Mouse (Mus musculus) gonadal fat pad, adult 2 months (tissue): Measurements from ENCODE around the gene Mtss1l. TPM values are rescaled to one million over a fixed set of nuclear protein-coding genes. Genes with fewer than 3 reads are reported as not detected.

Experiments
- DNase-seq: peaks from one replicate; pipeline ENCODE4 v3.0.0-alpha.2; 2012; ENCODE audit warnings: low read depth
- polyA plus RNA-seq: library from polyadenylated mRNA; depleted of rRNA; stranded (reverse); fragments of >200 nt; gene quantifications from 2 replicates; pipeline ENCODE4 v1.2.3, GENCODE M21; 2012

Gene Mtss1l
- polyA plus RNA-seq, 1 experiment: 39.4 TPM

GRCm38 (mm10) chr8:110706288-110706870 is 14.9 kb upstream of the Mtss1l start:
- DNase-seq: no peak

GRCm38 (mm10) chr8:110708429-110708828 is 12.8 kb upstream of the Mtss1l start:
- DNase-seq: no peak

DNA sequence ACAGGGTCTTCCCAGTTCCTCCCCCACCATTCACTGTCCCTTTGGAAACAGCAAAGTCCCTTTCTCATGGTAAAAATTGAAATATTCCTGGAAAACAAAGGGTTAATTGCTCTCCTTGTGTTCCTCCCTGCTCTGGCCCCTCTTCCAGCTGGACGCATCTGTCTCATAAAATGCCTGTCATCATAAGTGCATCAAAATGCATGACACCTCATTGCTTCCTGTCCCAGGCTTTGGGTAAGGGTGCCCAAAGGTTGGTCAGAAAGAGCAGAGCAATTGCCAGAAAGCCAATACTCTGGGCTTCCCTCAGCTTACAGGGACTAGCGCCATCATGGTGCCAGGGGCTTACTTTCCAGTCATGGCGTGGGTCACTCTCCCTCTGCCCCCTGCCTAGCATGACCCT is 10.7 kb upstream of the Mtss1l start:
- no peak for DNase-seq

DNA sequence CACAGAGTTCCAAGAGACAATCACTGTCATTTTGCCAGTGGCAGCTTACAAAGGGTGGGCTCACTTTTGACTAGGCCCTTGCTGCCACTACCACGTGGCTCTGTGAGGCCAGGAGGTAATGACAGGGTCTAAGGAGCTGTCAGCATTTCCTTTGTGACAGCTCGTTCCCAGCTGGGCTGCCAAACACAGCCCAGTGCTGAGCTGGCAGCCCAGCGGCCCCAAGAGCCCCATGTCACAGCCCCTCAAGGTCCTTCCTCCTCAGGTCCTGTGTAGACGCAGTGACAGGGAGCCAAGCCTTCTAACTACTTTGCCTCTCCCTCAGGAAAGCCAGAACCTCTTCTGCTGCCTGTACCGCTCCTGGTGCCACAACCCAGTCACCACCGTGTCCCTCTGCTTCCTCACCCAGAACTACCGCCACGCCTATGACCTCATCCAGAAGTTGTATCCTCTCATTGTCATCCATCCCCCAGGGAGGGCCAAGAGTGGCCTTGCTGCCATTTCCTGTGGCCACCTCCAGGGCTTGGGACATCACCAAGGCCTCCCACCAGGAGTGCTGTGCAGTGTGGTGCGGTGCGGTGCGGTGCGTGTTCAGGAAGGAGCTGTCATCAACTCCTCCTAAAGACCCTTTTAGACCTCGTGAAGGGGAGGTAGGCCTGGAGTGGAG is 9.9 kb upstream of the Mtss1l start:
- no peak for DNase-seq

GRCm38 (mm10) chr8:110713073-110713472 is 8.2 kb upstream of the Mtss1l start:
- no peak for DNase-seq

- no peak for DNase-seq
These were observed 6.3 kb upstream of the Mtss1l start for GRCm38 (mm10) chr8:110714827-110715519.

GRCm38 (mm10) chr8:110716075-110716474 is 5.2 kb upstream of the Mtss1l start:
- no peak for DNase-seq

DNA sequence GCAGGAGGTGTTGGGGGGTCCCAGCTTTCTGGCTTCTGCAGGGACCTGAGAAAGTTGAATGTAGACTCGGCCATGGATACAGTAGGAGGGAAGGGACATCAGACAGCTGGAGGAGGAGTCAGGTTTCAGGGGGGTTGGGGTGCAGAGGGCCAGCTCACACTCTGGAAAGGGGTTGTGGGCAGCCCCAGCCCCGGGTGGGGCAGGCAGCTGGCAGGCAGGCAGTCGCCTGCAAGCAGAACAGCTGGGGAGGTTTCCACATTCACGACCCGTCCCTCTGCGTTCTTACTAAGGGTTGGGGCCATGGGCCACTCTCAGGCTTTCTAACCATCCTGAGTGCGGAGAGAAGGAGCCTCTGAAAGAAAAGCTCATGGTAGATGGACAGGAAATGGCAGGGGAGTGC is 4.1 kb upstream of the Mtss1l start:
- DNase-seq: no peak

DNA sequence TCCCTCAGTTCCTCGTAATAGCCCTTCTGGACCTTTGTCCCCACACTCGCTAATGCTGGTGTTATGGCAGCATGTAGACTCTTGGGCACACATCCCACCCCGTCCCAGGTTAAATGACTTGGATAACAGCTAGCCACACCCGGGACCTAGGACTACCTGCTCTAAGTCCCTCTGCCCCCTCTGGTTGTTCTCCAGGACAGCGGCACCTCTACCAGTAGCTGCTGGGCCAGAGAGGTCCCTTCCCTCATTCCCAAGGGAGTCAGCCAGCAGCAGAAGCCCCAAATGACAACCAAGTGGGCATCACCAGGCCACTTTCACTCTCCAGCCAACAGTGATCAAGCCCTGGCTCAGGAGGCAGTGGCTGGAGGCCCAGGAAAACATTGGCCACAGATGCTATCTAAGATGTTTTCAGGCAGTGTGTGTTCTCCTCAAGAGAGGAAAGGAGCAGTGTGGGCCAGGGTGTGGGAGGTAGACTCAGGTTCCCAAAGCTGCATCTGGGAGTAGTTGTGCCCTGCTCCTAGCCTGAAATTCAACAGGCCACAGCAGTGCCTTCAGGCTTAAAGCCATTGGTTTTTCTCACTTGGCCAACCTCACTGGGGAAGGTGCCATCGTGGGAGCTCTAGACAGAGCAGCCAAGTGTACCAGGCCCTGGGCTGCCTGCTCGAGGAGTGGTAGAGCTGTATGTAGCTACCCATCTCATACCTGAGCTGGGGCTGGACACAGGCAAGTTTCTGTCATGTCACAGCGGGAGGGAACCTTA is 2.9 kb upstream of the Mtss1l start:
- peak; percentile 97 for DNase-seq

DNA sequence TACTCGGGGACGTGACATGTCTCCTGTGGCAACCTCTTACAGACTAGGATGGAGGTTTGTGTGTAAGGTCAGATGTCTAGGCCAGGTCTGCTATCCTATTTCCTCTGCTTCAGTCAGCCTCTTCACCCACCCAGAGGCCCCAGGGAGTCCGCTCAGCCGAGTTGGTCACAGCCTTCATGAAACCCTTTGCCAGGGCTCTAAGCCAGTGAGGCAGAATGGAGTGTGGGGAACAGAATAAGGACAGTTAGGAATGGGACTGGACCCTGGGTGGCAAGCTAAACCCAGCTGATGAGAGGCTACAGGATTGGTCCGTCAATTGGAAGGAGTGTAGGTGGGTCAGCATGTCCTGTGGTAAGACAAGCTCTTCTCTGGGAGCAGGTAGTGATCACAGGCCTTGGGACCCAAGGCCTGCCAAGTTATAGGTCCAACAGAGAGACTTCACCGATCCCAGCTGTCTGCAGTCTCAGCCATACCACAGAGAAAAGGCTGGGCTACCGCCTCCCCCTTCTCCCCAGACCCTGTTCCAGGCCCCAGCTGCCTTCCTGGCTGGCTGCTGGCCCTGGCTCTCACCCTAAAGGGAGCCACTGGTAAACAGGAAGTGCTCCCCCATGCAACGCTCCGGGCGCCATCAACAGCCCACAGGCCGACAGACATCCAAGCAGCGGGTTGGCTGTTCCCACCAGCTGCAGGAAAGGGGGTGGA is 2.2 kb upstream of the Mtss1l start:
- no peak for DNase-seq

DNA sequence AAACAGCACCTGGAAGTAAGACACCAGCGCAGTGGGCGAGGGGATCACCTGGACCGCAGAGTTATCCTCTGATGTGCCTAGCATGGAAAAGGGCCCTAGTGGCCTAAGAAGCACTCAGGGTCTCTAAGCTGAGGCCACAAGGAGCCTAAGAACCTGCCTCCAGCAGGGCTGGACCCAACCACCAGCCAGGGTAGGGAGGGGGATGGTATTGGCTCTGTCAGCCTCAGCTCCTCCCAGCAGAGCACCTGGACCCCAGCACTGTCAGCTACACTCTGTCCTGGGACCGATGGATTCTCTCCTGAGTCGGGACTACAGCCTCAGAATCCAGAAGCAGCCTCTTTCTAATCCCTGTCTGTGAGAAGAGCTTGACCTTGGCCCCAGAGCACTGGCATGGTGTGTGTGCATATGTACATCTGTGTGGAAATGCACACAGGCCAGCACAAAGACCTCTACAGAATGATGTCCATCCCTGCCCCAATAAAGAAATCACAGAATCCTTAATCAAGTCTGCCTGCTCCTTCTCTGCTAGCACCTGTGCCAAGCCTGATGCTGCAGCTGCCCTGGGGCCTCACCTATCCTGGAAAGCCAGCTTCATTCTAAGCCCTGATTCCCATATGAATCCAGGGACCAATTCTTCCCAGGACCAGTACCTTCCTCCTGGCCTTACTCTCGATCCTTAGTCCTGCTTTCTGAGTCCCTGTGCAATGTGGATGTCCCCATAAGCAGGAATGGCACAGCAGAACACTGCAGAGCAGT is 1.2 kb upstream of the Mtss1l start:
- DNase-seq: no peak

DNA sequence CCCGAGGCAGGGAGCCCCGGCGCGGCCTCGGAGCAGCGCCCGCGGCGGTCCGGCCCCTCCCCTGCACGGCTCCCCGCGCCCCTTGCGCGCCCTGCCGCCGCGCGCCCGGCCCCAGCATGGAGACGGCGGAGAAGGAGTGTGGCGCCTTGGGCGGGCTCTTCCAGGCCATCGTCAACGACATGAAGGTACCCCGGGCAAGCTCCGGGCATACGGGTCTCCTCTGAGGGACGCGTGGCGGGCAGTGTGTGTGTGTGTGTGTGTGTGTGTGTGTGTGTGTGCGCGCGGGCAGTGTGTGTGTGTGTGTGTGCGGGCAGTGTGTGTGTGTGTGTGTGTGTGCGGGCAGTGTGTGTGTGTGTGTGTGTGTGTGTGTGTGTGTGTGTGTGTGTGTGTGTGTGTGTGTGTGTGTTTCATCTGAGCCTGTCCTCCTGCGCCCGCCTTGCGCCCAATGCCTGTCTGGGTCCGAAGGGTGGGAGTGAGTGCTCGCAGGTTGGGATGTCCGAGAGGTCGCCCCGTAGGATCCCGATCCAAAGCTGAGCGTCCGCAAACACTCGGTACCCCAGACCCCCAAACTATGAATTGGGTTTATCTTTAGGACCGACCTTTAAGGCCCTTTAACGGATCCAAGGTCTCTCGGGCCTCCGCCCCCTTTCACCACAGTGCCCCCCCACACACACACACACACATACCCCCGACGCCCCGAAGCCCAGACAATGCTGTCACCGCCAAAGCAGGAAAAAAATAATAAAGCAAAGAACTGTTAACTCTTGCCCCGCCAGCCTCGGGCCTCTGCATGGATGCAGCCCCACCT is 534 bp downstream of the Mtss1l start:
- DNase-seq: no peak

DNA sequence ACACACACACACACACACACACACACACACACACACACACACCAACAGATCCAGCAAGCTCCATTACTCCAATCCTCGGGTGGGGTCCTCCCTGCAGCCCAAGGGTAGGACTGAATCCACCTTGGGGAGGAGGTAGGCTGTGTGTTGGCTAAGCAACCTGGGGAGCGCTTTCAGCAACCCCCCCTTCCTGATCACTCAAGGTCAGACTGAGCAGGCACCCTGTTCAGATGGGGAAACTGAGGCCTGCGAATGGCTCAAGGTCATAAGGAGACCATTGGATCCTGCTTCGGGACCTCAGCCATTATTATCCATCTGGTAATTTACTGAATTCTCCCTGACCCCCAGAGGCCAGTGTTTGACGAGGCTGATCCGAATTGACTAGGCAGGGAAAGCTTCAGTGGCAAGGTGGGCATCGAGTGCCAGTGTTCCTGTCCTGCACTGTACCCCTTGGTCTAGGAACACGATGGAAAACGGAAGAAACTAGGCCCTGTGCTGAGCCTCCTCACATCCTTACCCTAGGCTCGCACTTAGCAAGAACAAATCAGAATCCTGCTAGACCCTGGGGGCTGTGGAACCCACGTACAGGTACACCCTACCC is 1.2 kb downstream of the Mtss1l start:
- DNase-seq: no peak

GRCm38 (mm10) chr8:110724493-110724892 is 3.2 kb downstream of the Mtss1l start:
- no peak for DNase-seq

- DNase-seq: no peak
These were observed 4.0 kb downstream of the Mtss1l start for GRCm38 (mm10) chr8:110725084-110725838.

DNA sequence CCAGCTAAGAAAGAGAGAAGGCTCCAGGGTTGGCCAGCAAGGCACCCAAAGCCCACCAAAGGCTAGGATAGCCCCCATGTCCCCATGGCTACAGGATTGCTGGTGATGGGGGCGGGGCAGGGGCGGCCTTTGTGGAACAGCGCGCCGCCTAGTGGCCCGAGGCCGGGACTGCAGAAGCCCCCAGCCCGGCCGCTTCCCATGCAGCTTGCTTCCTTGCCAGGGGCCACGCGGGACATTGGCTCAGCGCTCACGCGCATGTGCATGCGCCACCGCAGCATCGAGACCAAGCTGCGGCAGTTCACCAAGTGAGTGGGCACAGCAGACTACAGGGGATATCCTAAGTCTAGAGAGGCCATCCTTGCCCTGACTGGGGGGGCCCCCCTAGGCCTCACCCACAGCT is 5.6 kb downstream of the Mtss1l start:
- no peak for DNase-seq

- no peak for DNase-seq
These were observed 10.1 kb downstream of the Mtss1l start for GRCm38 (mm10) chr8:110731346-110731859.

GRCm38 (mm10) chr8:110733036-110733435 is 11.8 kb downstream of the Mtss1l start:
- no peak for DNase-seq
